In the genomic region with DNA sequence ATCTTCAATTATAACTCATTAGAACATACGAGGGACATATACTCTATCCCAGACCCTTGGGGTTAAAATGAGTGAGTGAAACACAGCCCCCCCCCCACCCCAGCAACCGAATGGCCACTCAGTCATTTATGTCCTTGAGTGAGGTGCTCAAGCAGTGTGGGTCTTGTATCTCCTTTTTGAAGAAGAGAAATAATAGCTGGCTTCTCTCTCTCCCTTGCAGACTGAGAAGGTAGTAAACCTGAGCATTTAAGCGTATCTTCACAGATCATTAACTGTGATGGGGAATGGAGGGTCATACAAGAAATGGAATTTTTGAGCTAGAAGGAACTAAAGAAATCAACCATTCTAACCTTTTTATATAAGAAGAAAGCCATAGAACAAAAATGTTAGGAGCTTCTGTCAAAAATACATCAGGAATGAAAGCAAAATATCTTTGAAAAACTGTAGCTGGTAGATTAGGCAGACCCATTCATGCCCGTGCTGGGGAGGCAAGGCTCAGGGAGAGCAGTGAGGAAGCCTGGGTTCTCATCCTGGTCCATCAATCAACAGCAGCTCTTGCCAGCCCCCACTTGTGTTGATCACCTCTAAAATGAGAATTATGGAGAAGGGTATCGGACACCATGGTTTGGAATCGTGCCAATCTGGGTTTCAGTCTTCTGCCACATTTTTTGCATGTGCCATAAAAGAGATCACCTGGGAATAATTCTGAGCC, we compare ENCODE assay signal across 17 mouse cellular contexts.
"Had no signal": no experiment of that assay in that cellular context is flagged by ENCODE, and none has a peak within 500 bp of the region (broad histone marks: within the 10 kb centered on the region; RNA-seq: fewer than 3 reads in every experiment).

No protein-coding gene starts in this region.

- H3K9ac ChIP-seq: lung, embryonic 15.5 days; midbrain, embryonic 13.5 days; midbrain, embryonic 15.5 days; neural tube, embryonic 12.5 days; stomach, embryonic 15.5 days had no signal

- H3K27me3 ChIP-seq: lung, embryonic 15.5 days; megakaryocyte, embryonic 14.5 days; midbrain, embryonic 13.5 days; midbrain, embryonic 15.5 days; neural tube, embryonic 12.5 days; stomach, embryonic 15.5 days had no signal

- H3K27ac ChIP-seq: lung, embryonic 15.5 days; macrophage; midbrain, embryonic 13.5 days; midbrain, embryonic 15.5 days; neural tube, embryonic 12.5 days; stomach, embryonic 15.5 days; stomach, postnatal 0 days had no signal

- ATAC-seq: lung, postnatal 0 days; midbrain, embryonic 13.5 days; midbrain, embryonic 15.5 days had no signal

- H3K9me3 ChIP-seq: lung, embryonic 15.5 days; megakaryocyte, embryonic 14.5 days; midbrain, embryonic 13.5 days; midbrain, embryonic 15.5 days; neural tube, embryonic 12.5 days; stomach, embryonic 15.5 days had no signal

- DNase-seq: lung, adult 2 months; lung, postnatal 14 days; lung, postnatal 36 days; right cerebral cortex, postnatal 14 days; thymus, adult 2 months; thymus, postnatal 25 days; thymus, postnatal 4 days had no signal

- H3K36me3 ChIP-seq: lung, embryonic 15.5 days; midbrain, embryonic 13.5 days; midbrain, embryonic 15.5 days; neural tube, embryonic 12.5 days; stomach, embryonic 15.5 days had no signal

- H3K4me2 ChIP-seq: lung, embryonic 15.5 days; midbrain, embryonic 11.5 days; midbrain, embryonic 13.5 days; midbrain, embryonic 15.5 days; neural tube, embryonic 12.5 days; stomach, embryonic 15.5 days had no signal

- H3K4me3 ChIP-seq: lung, embryonic 15.5 days; megakaryocyte, embryonic 14.5 days; midbrain, embryonic 13.5 days; midbrain, embryonic 15.5 days; neural tube, embryonic 12.5 days; stomach, embryonic 15.5 days had no signal

- H3K4me1 ChIP-seq: lung, embryonic 15.5 days; megakaryocyte, embryonic 14.5 days; neural tube, embryonic 12.5 days; stomach, embryonic 15.5 days had no signal
